Comparison of ENCODE assay signal across 9 mouse cellular contexts in genomic region chr17:29445072-29445471, GRCm38 (mm10). TPM values are rescaled to one million over a fixed set of nuclear protein-coding genes. Genes with fewer than 3 reads are reported as not detected.
DNase-seq lines count a peak whose midpoint lies in the region; ATAC-seq and TF ChIP-seq lines count a peak whose summit lies in the region.
"Had no signal": no experiment of that assay in that cellular context is flagged by ENCODE, and none has a peak within 500 bp of the region (broad histone marks: within the 10 kb centered on the region; RNA-seq: fewer than 3 reads in every experiment).

No protein-coding gene starts in this region.

- H3K4me2 ChIP-seq in kidney, embryonic 16.5 days (replicated peaks; ENCODE audit: low read depth, low read length): no peak overlapping the region
- H3K4me2 ChIP-seq in intestine, embryonic 15.5 days (replicated peaks): no peak overlapping the region
- no peak overlapping the region for H3K4me2 ChIP-seq in midbrain, postnatal 0 days (ENCODE audit: low read depth, low read length, poor library complexity, severe bottlenecking)

- no peak for ATAC-seq in kidney, embryonic 16.5 days (ENCODE audit: low FRiP score, low TSS enrichment)
- peak; percentile 47; the same call in 1 of the 2 replicates for ATAC-seq in intestine, embryonic 15.5 days
- ATAC-seq in midbrain, postnatal 0 days (ENCODE audit: low FRiP score): no peak

- intact Hi-C loops in left cerebral cortex, postnatal 4 days (cut with DNase I): no loop called here

- no peaks in the 10 kb centered on the region; the same call in 1 of the 2 replicates for H3K4me1 ChIP-seq in kidney, adult 2 months (ENCODE audit: control insufficient read depth, insufficient read depth, low read length)
- peaks cover 15% of the 10 kb centered on the region for H3K4me1 ChIP-seq in kidney, embryonic 16.5 days (ENCODE audit: insufficient read depth, low read length)
- peaks cover 66% of the 10 kb centered on the region for H3K4me1 ChIP-seq in embryonic facial prominence, embryonic 10.5 days
- H3K4me1 ChIP-seq in intestine, embryonic 15.5 days (replicated peaks): peaks cover 17% of the 10 kb centered on the region
- no peaks in the 10 kb centered on the region; the same call in 1 of the 2 replicates for H3K4me1 ChIP-seq in midbrain, postnatal 0 days (ENCODE audit: insufficient read depth, low read length)

- H3K9me3 ChIP-seq in kidney, embryonic 16.5 days (ENCODE audit: low read length): no peaks in the 10 kb centered on the region
- no peaks in the 10 kb centered on the region for H3K9me3 ChIP-seq in embryonic facial prominence, embryonic 10.5 days
- no peaks in the 10 kb centered on the region for H3K9me3 ChIP-seq in intestine, embryonic 15.5 days
- H3K9me3 ChIP-seq in midbrain, postnatal 0 days (ENCODE audit: low read length): no peaks in the 10 kb centered on the region

- TF ChIP-seq CTCF in kidney, adult 2 months (conservative IDR thresholded peaks at IDR 0.05; ENCODE audit: insufficient read depth, insufficient read length, low read depth, low read length): no peak
- TF ChIP-seq CTCF in midbrain, postnatal 0 days (IDR thresholded peaks at IDR 0.05): no peak

- no peak overlapping the region for H3K4me3 ChIP-seq in kidney, adult 2 months (ENCODE audit: insufficient read depth, low read depth, low read length)
- H3K4me3 ChIP-seq in kidney, embryonic 16.5 days (ENCODE audit: low read length): no peak overlapping the region
- no peak overlapping the region for H3K4me3 ChIP-seq in embryonic facial prominence, embryonic 10.5 days
- no peak overlapping the region for H3K4me3 ChIP-seq in intestine, embryonic 15.5 days (replicated peaks)
- H3K4me3 ChIP-seq in midbrain, postnatal 0 days (ENCODE audit: low read depth, low read length): no peak overlapping the region

- no peak overlapping the region for H3K27ac ChIP-seq in kidney, adult 2 months (ENCODE audit: insufficient read depth, low read depth, low read length)
- H3K27ac ChIP-seq in kidney, embryonic 16.5 days (ENCODE audit: low read length): no peak overlapping the region
- H3K27ac ChIP-seq in embryonic facial prominence, embryonic 10.5 days (replicated peaks): peak overlapping the region; percentile 66
- 0 out of 2 replicates have a peak overlapping the region, but pooled peaks have one; percentile 44 for H3K27ac ChIP-seq in intestine, embryonic 15.5 days
- H3K27ac ChIP-seq in midbrain, postnatal 0 days (ENCODE audit: low read depth, low read length): no peak overlapping the region

- 38% methylated on average over 8 of the region's 8 CpGs for WGBS in kidney, adult 2 months
- 17% methylated on average over 8 of the region's 8 CpGs for WGBS in kidney, embryonic 16.5 days
- WGBS in embryonic facial prominence, embryonic 10.5 days: 42% methylated on average over 8 of the region's 8 CpGs
- 12% methylated on average over 8 of the region's 8 CpGs for WGBS in intestine, embryonic 15.5 days
- WGBS in midbrain, postnatal 0 days: 22% methylated on average over 8 of the region's 8 CpGs

- H3K27me3 ChIP-seq in kidney, adult 2 months (replicated peaks; ENCODE audit: control insufficient read depth, insufficient read depth, low read length): no peaks in the 10 kb centered on the region
- H3K27me3 ChIP-seq in kidney, embryonic 16.5 days (ENCODE audit: insufficient read depth, low read length): no peaks in the 10 kb centered on the region
- H3K27me3 ChIP-seq in embryonic facial prominence, embryonic 10.5 days (replicated peaks; ENCODE audit: low read depth, poor library complexity, severe bottlenecking): 0 out of 2 replicates have a peak, but pooled peaks cover 4% of the 10 kb centered on the region
- no peaks in the 10 kb centered on the region for H3K27me3 ChIP-seq in intestine, embryonic 15.5 days (replicated peaks)
- H3K27me3 ChIP-seq in midbrain, postnatal 0 days (ENCODE audit: insufficient read depth, low read length): no peaks in the 10 kb centered on the region

- H3K36me3 ChIP-seq in kidney, adult 2 months (ENCODE audit: control insufficient read depth, insufficient read depth, low read length): no peaks in the 10 kb centered on the region
- H3K36me3 ChIP-seq in kidney, embryonic 16.5 days (ENCODE audit: insufficient read depth, low read length): no peaks in the 10 kb centered on the region
- no peaks in the 10 kb centered on the region for H3K36me3 ChIP-seq in embryonic facial prominence, embryonic 10.5 days (replicated peaks)
- no peaks in the 10 kb centered on the region for H3K36me3 ChIP-seq in intestine, embryonic 15.5 days
- H3K36me3 ChIP-seq in midbrain, postnatal 0 days (ENCODE audit: insufficient read depth, low read length): no peaks in the 10 kb centered on the region

- H3K9ac ChIP-seq in kidney, embryonic 16.5 days (replicated peaks; ENCODE audit: low read length): no peak overlapping the region
- H3K9ac ChIP-seq in intestine, embryonic 15.5 days: no peak overlapping the region
- 0 out of 2 replicates have a peak overlapping the region, but pooled peaks have one; percentile 13 for H3K9ac ChIP-seq in midbrain, postnatal 0 days (replicated peaks; ENCODE audit: low read length, poor library complexity, severe bottlenecking)

- peak; percentile 68 for DNase-seq in kidney, adult 2 months
- DNase-seq in embryonic facial prominence, embryonic 10.5 days (ENCODE audit: low spot score): no peak
- no peak for DNase-seq in midbrain, postnatal 0 days (ENCODE audit: low spot score)
- no peak for DNase-seq in left cerebral cortex, postnatal 4 days
- no peak for DNase-seq in left cerebral cortex, adult 9 months (ENCODE audit: low spot score in 2 of 2)
- DNase-seq: cerebellum, adult 8-10 months; right cerebral cortex, postnatal 4 days had no signal

- TF ChIP-seq POLR2A in kidney, adult 2 months (IDR thresholded peaks at IDR 0.05; ENCODE audit: low read depth, low read length): no peak

RNA-seq across cellular contexts. Expression of gene Pim1, which starts 45.5 kb away (rescaled TPM):
- 16.0 and 18.8 TPM in 2 replicates for polyA plus RNA-seq in kidney, adult 2 months (2012; rRNA removed)
- polyA plus RNA-seq in kidney, embryonic 16.5 days (2015; fragmentation: Nextera tagmentation; extraction: Ambion mirVana): 12.5 and 14.5 TPM in 2 replicates
- polyA plus RNA-seq in embryonic facial prominence, embryonic 10.5 days (2016; fragmentation: Nextera tagmentation; extraction: Ambion mirVana): 31.6 and 33.2 TPM in 2 replicates
- 13.4 TPM in 2 replicates for polyA plus RNA-seq in intestine, embryonic 15.5 days (2015; fragmentation: Nextera tagmentation; extraction: Ambion mirVana)
- 8.3 and 10.9 TPM in 2 replicates for total RNA-seq in midbrain, postnatal 0 days (2014; rRNA removed)
- polyA plus RNA-seq in midbrain, postnatal 0 days (2015; fragmentation: Nextera tagmentation; extraction: Ambion mirVana): 10.6 and 12.7 TPM in 2 replicates
- total RNA-seq in left cerebral cortex, postnatal 4 days (2021): 10 to 100 TPM; 10.5 to 12.3 TPM

Comparison
In these comparisons a context has a peak if more than half of its experiments do, and no peak if none do; other contexts are left out.
1. H3K27ac ChIP-seq: peak in embryonic facial prominence, embryonic 10.5 days (single experiment) and intestine, embryonic 15.5 days (single experiment); none in kidney, adult 2 months (single experiment), kidney, embryonic 16.5 days (single experiment) and midbrain, postnatal 0 days (single experiment).